ENCODE assay signal across 22 mouse cellular contexts in the genomic region with DNA sequence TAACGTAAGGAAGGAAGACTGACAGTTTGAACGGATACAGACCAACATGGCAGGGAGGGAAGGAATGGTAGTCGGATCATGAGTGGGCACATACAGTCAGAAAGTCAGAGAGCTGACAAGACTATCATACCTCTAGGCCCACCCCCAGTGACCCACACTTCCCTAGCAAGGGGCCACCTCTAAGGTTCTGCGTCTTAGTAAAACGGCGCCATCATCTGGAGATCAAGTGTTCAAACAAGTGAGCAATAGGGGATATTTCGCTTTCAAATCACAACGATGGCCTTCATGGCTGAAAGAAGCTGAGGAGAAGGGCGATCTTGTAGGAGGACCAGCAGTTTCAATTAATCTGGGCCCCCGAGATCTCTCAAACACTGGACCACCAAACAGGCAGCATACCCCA.
DNase-seq lines count a peak whose midpoint lies in the region; ATAC-seq and TF ChIP-seq lines count a peak whose summit lies in the region.
"Had no signal": no experiment of that assay in that cellular context is flagged by ENCODE, and none has a peak within 500 bp of the region (broad histone marks: within the 10 kb centered on the region; RNA-seq: fewer than 3 reads in every experiment).

No protein-coding gene starts in this region.

- 0 out of 2 replicates have a peak, but pooled peaks cover 10% of the 10 kb centered on the region for H3K4me1 ChIP-seq in intestine, postnatal 0 days (replicated peaks; ENCODE audit: control insufficient read depth, insufficient read depth, low read length)
- peaks cover 10% of the 10 kb centered on the region for H3K4me1 ChIP-seq in intestine, embryonic 15.5 days (replicated peaks)
- peaks cover 7 to 31% of the 10 kb centered on the region in 2 experiments for H3K4me1 ChIP-seq in CH12.LX (ENCODE audit: control insufficient read depth in 1 of 2, insufficient read depth in 2 of 2)
- peaks cover 10% of the 10 kb centered on the region for H3K4me1 ChIP-seq in heart, embryonic 11.5 days (ENCODE audit: control insufficient read depth, insufficient read depth, low read length)
- H3K4me1 ChIP-seq: hindbrain, embryonic 15.5 days had no signal

- dilution Hi-C loops in CH12.LX (cut with MboI; ENCODE audit: extremely low pct_ligation_motif_present, extremely low pct_unique_long_range_greater_than_20kb, low sequenced_read_pairs) = no loop called here

- H3K27ac ChIP-seq in intestine, postnatal 0 days (ENCODE audit: low read depth, low read length) = no peak overlapping the region
- no peak overlapping the region for H3K27ac ChIP-seq in intestine, embryonic 15.5 days
- no peak overlapping the region for H3K27ac ChIP-seq in CH12.LX (ENCODE audit: insufficient read depth, low read depth)
- no peak overlapping the region for H3K27ac ChIP-seq in heart, embryonic 11.5 days (ENCODE audit: low read depth, low read length)
- H3K27ac ChIP-seq: embryonic facial prominence, embryonic 15.5 days; forebrain, embryonic 10.5 days; heart, adult 2 months; hindbrain, embryonic 15.5 days had no signal

- peak; percentile 69 for TF ChIP-seq RAD21 in CH12.LX (IDR thresholded peaks at IDR 0.05; ENCODE audit: low read depth, low read length)

- no peaks in the 10 kb centered on the region for H3K27me3 ChIP-seq in intestine, postnatal 0 days (replicated peaks; ENCODE audit: control insufficient read depth, insufficient read depth, low read length)
- no peaks in the 10 kb centered on the region for H3K27me3 ChIP-seq in intestine, embryonic 15.5 days (replicated peaks)
- H3K27me3 ChIP-seq in CH12.LX (replicated peaks) = no peaks in the 10 kb centered on the region
- no peaks in the 10 kb centered on the region for H3K27me3 ChIP-seq in heart, embryonic 11.5 days (ENCODE audit: control insufficient read depth, insufficient read depth, low read length)
- H3K27me3 ChIP-seq: embryonic facial prominence, embryonic 15.5 days; heart, embryonic 12.5 days; hindbrain, embryonic 15.5 days had no signal

- H3K4me3 ChIP-seq in intestine, postnatal 0 days (ENCODE audit: low read depth, low read length) = no peak overlapping the region
- H3K4me3 ChIP-seq in intestine, embryonic 15.5 days (replicated peaks) = no peak overlapping the region
- no peak overlapping the region for H3K4me3 ChIP-seq in CH12.LX (replicated peaks in 1 of 3; ENCODE audit: low read depth in 2 of 3, low read length in 2 of 3, poor library complexity in 1 of 3)
- no peak overlapping the region for H3K4me3 ChIP-seq in heart, embryonic 11.5 days (ENCODE audit: low read depth, low read length)
- H3K4me3 ChIP-seq: embryonic facial prominence, embryonic 15.5 days; erythroblast, embryonic 14.5 days; forebrain, embryonic 10.5 days; heart, adult 2 months; heart, embryonic 12.5 days; hindbrain, embryonic 15.5 days had no signal

- H3K79me2 ChIP-seq in CH12.LX (replicated peaks; ENCODE audit: control insufficient read depth, extremely low read depth, insufficient read depth, poor library complexity, severe bottlenecking) = no peaks in the 10 kb centered on the region

- TF ChIP-seq EP300 in CH12.LX (IDR thresholded peaks at IDR 0.05; ENCODE audit: low read length) = no peak

- no peak for ATAC-seq in intestine, postnatal 0 days
- ATAC-seq in intestine, embryonic 15.5 days = no peak
- ATAC-seq in megakaryocyte progenitor cell, adult 5-6 weeks (replicated peaks; ENCODE audit: poor library complexity) = 0 out of 2 replicates have a peak, but pooled peaks have one; percentile 11
- ATAC-seq in heart, embryonic 11.5 days (replicated peaks; ENCODE audit: insufficient number of reproducible peaks, low FRiP score, low TSS enrichment) = no peak
- ATAC-seq: forebrain, embryonic 14.5 days had no signal

- no peak overlapping the region for H3K9ac ChIP-seq in intestine, postnatal 0 days (ENCODE audit: low read depth, low read length)
- no peak overlapping the region for H3K9ac ChIP-seq in intestine, embryonic 15.5 days
- H3K9ac ChIP-seq in CH12.LX (ENCODE audit: insufficient read depth, low read depth) = no peak overlapping the region
- H3K9ac ChIP-seq in heart, embryonic 11.5 days (ENCODE audit: low read depth, low read length) = no peak overlapping the region
- H3K9ac ChIP-seq: embryonic facial prominence, embryonic 15.5 days; heart, embryonic 12.5 days; hindbrain, embryonic 15.5 days had no signal

- TF ChIP-seq POLR2A in CH12.LX (IDR thresholded peaks at IDR 0.05; ENCODE audit: low read depth, low read length) = no peak

- H3K36me3 ChIP-seq in intestine, postnatal 0 days (ENCODE audit: control insufficient read depth, insufficient read depth) = no peaks in the 10 kb centered on the region
- H3K36me3 ChIP-seq in intestine, embryonic 15.5 days = no peaks in the 10 kb centered on the region
- no peaks in the 10 kb centered on the region for H3K36me3 ChIP-seq in CH12.LX (replicated peaks in 1 of 2; ENCODE audit: control insufficient read depth in 1 of 2, insufficient read depth in 1 of 2, low read length in 1 of 2)
- no peaks in the 10 kb centered on the region for H3K36me3 ChIP-seq in heart, embryonic 11.5 days (ENCODE audit: control insufficient read depth, insufficient read depth, low read length)
- H3K36me3 ChIP-seq: embryonic facial prominence, embryonic 15.5 days; forebrain, embryonic 10.5 days; G1E; heart, embryonic 12.5 days; hindbrain, embryonic 15.5 days had no signal

- no peak overlapping the region for H3K4me2 ChIP-seq in intestine, postnatal 0 days (replicated peaks; ENCODE audit: low read depth)
- no peak overlapping the region for H3K4me2 ChIP-seq in intestine, embryonic 15.5 days (replicated peaks)
- no peak overlapping the region for H3K4me2 ChIP-seq in CH12.LX (ENCODE audit: insufficient read depth, low read depth, poor library complexity, severe bottlenecking)
- no peak overlapping the region for H3K4me2 ChIP-seq in heart, embryonic 11.5 days
- H3K4me2 ChIP-seq: embryonic facial prominence, embryonic 15.5 days; heart, embryonic 12.5 days; hindbrain, embryonic 15.5 days had no signal

- in situ Hi-C loops in CH12.LX (cut with MboI; ENCODE audit: low pct_ligation_motif_present, low pct_unique_long_range_greater_than_20kb, low sequenced_read_pairs) = no loop called here

- no peaks in the 10 kb centered on the region for H3K9me3 ChIP-seq in intestine, postnatal 0 days (ENCODE audit: control insufficient read depth)
- no peaks in the 10 kb centered on the region for H3K9me3 ChIP-seq in intestine, embryonic 15.5 days
- no peaks in the 10 kb centered on the region for H3K9me3 ChIP-seq in CH12.LX (replicated peaks; ENCODE audit: low read length)
- H3K9me3 ChIP-seq in heart, embryonic 11.5 days (replicated peaks; ENCODE audit: control insufficient read depth, low read length) = no peaks in the 10 kb centered on the region
- H3K9me3 ChIP-seq: embryonic facial prominence, embryonic 15.5 days; forebrain, embryonic 10.5 days; G1E; heart, embryonic 12.5 days; hindbrain, embryonic 15.5 days had no signal

- DNase-seq in thymus, postnatal 0 days (ENCODE audit: low spot score) = peak; percentile 16
- DNase-seq in thymus, postnatal 25 days = no peak
- peak; percentile 54 for DNase-seq in CH12.LX (ENCODE audit: extremely low read depth)
- no peak for DNase-seq in layer of hippocampus, adult 9-11 months
- DNase-seq: adrenal gland, postnatal 10 days; cerebellum, adult 11 months; cerebellum, adult 8-10 months; cerebellum, postnatal 14 days; embryo, embryonic 11 days; gastrocnemius, postnatal 10 days; heart, adult 2 months had no signal

- 77% methylated on average over 10 of the region's 10 CpGs for WGBS in intestine, postnatal 0 days
- WGBS in intestine, embryonic 15.5 days = 74% methylated on average over 10 of the region's 10 CpGs
- 71% methylated on average over 10 of the region's 10 CpGs for WGBS in heart, embryonic 11.5 days (ENCODE audit: insufficient replicate concordance)

- TF ChIP-seq CTCF in intestine, postnatal 0 days (IDR thresholded peaks at IDR 0.05; ENCODE audit: low read depth) = peak; percentile 42; the same call in 1 of the 2 replicates
- TF ChIP-seq CTCF in CH12.LX (conservative IDR thresholded peaks at IDR 0.05 in 1 of 2, IDR thresholded peaks at IDR 0.05 in 1 of 2; ENCODE audit: low read depth in 2 of 2, low read length in 2 of 2) = peak; percentile 29 to 55; a peak in 2 of 4 replicates

TF ChIP-seq in CH12.LX, 34 proteins besides CTCF, POLR2A, EP300 and RAD21:
- peak; percentile 60 for TF ChIP-seq SMC3 (IDR thresholded peaks at IDR 0.05; ENCODE audit: low read depth, low read length)
- TF ChIP-seq TCF12 (IDR thresholded peaks at IDR 0.05; ENCODE audit: low read depth, low read length) = no peak
- no peak for TF ChIP-seq CHD2 (IDR thresholded peaks at IDR 0.05; ENCODE audit: low read length)
- TF ChIP-seq MAX (IDR thresholded peaks at IDR 0.05; ENCODE audit: low read length) = no peak
- no peak for TF ChIP-seq ETS1 (conservative IDR thresholded peaks at IDR 0.05; ENCODE audit: low read depth, low read length)
- TF ChIP-seq NELFE (IDR thresholded peaks at IDR 0.05; ENCODE audit: low read depth, low read length) = no peak

Comparison
In these comparisons a context has a peak if more than half of its experiments do, and no peak if none do; other contexts are left out.
1. DNase-seq: peak in thymus, postnatal 0 days (single experiment) and CH12.LX (single experiment); none in thymus, postnatal 25 days (single experiment) and layer of hippocampus, adult 9-11 months (single experiment).